Mouse (Mus musculus): ENCODE data around the gene Mrpl52.

Gene Mrpl52

DNA sequence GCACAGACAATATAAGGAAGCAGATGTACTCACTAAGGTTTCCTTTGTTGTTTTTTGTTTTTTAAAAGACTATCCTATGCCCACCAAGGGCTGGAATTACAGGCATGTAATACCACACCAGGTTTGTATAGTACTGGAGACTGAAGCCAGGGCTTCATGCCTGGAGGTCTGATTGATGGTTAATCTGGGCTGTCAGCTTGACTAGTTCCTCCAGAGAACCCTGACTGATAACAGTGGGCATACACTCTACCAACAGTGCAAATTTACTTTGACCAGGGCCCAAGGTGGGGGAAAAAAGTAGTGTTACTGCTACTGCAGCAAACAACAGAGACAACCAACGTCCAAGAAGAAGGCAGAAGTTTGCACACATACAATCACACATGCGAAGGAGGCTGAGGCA, 44.8 kb downstream of the Mrpl52 start:
- DNase-seq (ENCODE audit: low spot score in 2 of 2) = no peak

DNA sequence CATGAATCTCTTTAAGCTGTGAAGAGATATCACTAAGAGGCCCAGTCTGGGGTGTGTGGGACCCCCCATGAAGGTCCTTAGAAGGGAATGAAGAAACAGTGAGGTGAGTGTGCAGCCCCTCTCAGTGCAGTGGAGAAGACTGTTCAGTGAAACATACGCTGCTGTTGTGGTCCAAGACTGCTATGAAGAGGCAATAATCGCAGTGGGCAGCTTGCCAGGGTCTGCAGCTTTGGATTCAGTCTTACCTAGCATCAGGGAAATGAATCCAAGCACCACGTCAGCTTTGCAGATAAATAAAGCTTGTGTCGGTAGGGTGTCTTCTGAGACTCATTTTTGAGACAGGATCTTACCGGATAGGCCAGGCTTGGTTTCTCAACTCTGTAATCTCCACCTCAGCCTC, 46.0 kb downstream of the Mrpl52 start:
- no peak for DNase-seq (ENCODE audit: low spot score in 2 of 2)

- DNase-seq (ENCODE audit: low spot score in 2 of 2) = no peak
These were observed 48.0 kb downstream of the Mrpl52 start for GRCm38 (mm10) chr14:54474744-54475143.

GRCm38 (mm10) chr14:54475941-54476844, 49.5 kb downstream of the Mrpl52 start, which contains the start of gene Rem2:
TSS of gene Rem2 (plus strand) at chr14:54476100.
- DNase-seq (ENCODE audit: low spot score in 2 of 2) = no peak

GRCm38 (mm10) chr14:54477172-54477909, 50.6 kb downstream of the Mrpl52 start:
- DNase-seq (ENCODE audit: low spot score in 2 of 2) = peak in 1 of 2 experiments; percentile 45

All from spleen, postnatal 36 days (tissue).